Mouse (Mus musculus) forelimb bud, embryonic 11.5 days (tissue): ENCODE results near the gene Foxp1.
A peak's percentile ranks its signal among the peaks of the same experiment; 100 is the strongest.

Source experiments
- DNase-seq: peaks from one replicate; pipeline ENCODE4 v3.0.0-alpha.2; 2012; ENCODE audit warnings: low read depth, low spot score

Gene Foxp1

GRCm38 (mm10) chr6:99027542-99028160 lies 494.9 kb downstream of the Foxp1 start:
- DNase-seq = no peak

- no peak for DNase-seq
These were observed 495.6 kb downstream of the Foxp1 start for GRCm38 (mm10) chr6:99026635-99027541.

- no peak for DNase-seq
These were observed 496.5 kb downstream of the Foxp1 start for GRCm38 (mm10) chr6:99026040-99026439.

- DNase-seq = no peak
These were observed 497.9 kb downstream of the Foxp1 start for GRCm38 (mm10) chr6:99024588-99024987.

GRCm38 (mm10) chr6:99020570-99021444 lies 501.7 kb downstream of the Foxp1 start:
- no peak for DNase-seq

GRCm38 (mm10) chr6:99019716-99020115 lies 502.8 kb downstream of the Foxp1 start:
- DNase-seq = no peak

GRCm38 (mm10) chr6:99019266-99019665 lies 503.3 kb downstream of the Foxp1 start:
- DNase-seq = no peak

- DNase-seq = no peak
These were observed 508.5 kb downstream of the Foxp1 start for GRCm38 (mm10) chr6:99013866-99014502.

- peak; percentile 56 for DNase-seq
These were observed 509.2 kb downstream of the Foxp1 start for GRCm38 (mm10) chr6:99013119-99013865.

- no peak for DNase-seq
These were observed 510.5 kb downstream of the Foxp1 start for GRCm38 (mm10) chr6:99011895-99012584.

GRCm38 (mm10) chr6:99009771-99010170 lies 512.8 kb downstream of the Foxp1 start:
- no peak for DNase-seq

GRCm38 (mm10) chr6:99008565-99008964 lies 514.0 kb downstream of the Foxp1 start:
- DNase-seq = no peak

- no peak for DNase-seq
These were observed 515.0 kb downstream of the Foxp1 start for GRCm38 (mm10) chr6:99007542-99007941.

GRCm38 (mm10) chr6:99004255-99004997 lies 518.1 kb downstream of the Foxp1 start:
- DNase-seq = no peak

- DNase-seq = no peak
These were observed 519.3 kb downstream of the Foxp1 start for GRCm38 (mm10) chr6:99003108-99003709.

GRCm38 (mm10) chr6:99001637-99002036 lies 520.9 kb downstream of the Foxp1 start:
- no peak for DNase-seq

- DNase-seq = no peak
These were observed 523.3 kb downstream of the Foxp1 start for GRCm38 (mm10) chr6:98998971-98999932.

GRCm38 (mm10) chr6:98997742-98998141 lies 524.8 kb downstream of the Foxp1 start:
- DNase-seq = no peak
